Mouse (Mus musculus) hindbrain, embryonic 10.5 days (tissue): Measurements from ENCODE around the gene Rnf2. TPM values are rescaled to one million over a fixed set of nuclear protein-coding genes. Genes with fewer than 3 reads are reported as not detected.

Experiments used
- DNase-seq: peaks from one replicate; pipeline ENCODE4 v3.0.0-alpha.2; 2017; ENCODE audit warnings: low spot score
- H3K27ac ChIP-seq: fragments of 300-500 bp; sonication (generic); 2 replicates; pipeline ENCODE4 v1.5.1; 2016; ENCODE audit warnings: mild to moderate bottlenecking, moderate library complexity
- H3K27me3 ChIP-seq: fragments of 300-500 bp; sonication (generic); 2 replicates; pipeline ENCODE4 v1.6.1; 2016; ENCODE audit warnings: mild to moderate bottlenecking; ENCODE audit not compliant: poor library complexity, insufficient read depth, severe bottlenecking
- H3K36me3 ChIP-seq: fragments of 300-500 bp; sonication (generic); 2 replicates; pipeline ENCODE4 v1.6.1; 2016; ENCODE audit warnings: mild to moderate bottlenecking, moderate library complexity
- H3K4me1 ChIP-seq: fragments of 300-500 bp; sonication (generic); replicated peaks from 2 replicates; pipeline ENCODE4 v1.6.1; 2016; ENCODE audit warnings: mild to moderate bottlenecking
- H3K4me3 ChIP-seq: fragments of 300-500 bp; sonication (generic); 2 replicates; pipeline ENCODE4 v1.5.1; 2016; ENCODE audit warnings: mild to moderate bottlenecking, moderate library complexity
- H3K9me3 ChIP-seq: fragments of 300-500 bp; sonication (generic); 2 replicates; pipeline ENCODE4 v1.6.1; 2016; ENCODE audit warnings: mild to moderate bottlenecking, moderate library complexity
- WGBS: fragments of 180-500 bp; shearing (Covaris S2); methylation state at CpG from one replicate; pipeline ENCODE4 v1.1.7; 2016; 5-methylcytosine and 5-hydroxymethylcytosine counted together
- polyA plus RNA-seq: library from polyadenylated mRNA; unstranded; fragments of >200 nt; fragmentation: Nextera tagmentation; extraction: Ambion mirVana; gene quantifications from 2 replicates; pipeline ENCODE4 v1.2.1, GENCODE M21; 2016

The Rnf2 gene
- polyA plus RNA-seq, 1 experiment from 2014 or later = 102 TPM

GRCm38 (mm10) chr1:151422178-151422577, 78.6 kb downstream of the Rnf2 start:
- Histone ChIP-seq H3K4me1 (peaks cover 7% of the 10 kb centered on the region), H3K4me3 (no peak overlapping the region), H3K9me3 (no peaks in the 10 kb centered on the region), H3K27me3 (no peaks in the 10 kb centered on the region), H3K27ac (no peak overlapping the region), H3K36me3 (peaks cover 46% of the 10 kb centered on the region)
- WGBS = 85% methylated on average over 3 of the region's 3 CpGs
- DNase-seq = no peak

- no peak overlapping the region for H3K27ac ChIP-seq
- no peak for DNase-seq
- 95% methylated on average over 3 of the region's 3 CpGs for WGBS
- H3K4me1 ChIP-seq = no peaks in the 10 kb centered on the region
- H3K27me3 ChIP-seq = no peaks in the 10 kb centered on the region
- H3K9me3 ChIP-seq = no peaks in the 10 kb centered on the region
- no peak overlapping the region for H3K4me3 ChIP-seq
- H3K36me3 ChIP-seq = peaks cover 59% of the 10 kb centered on the region
Observed at GRCm38 (mm10) chr1:151409827-151410226, 90.9 kb downstream of the Rnf2 start.

Other genes starting within 250 kb of the Rnf2 start
- 299 and 375 TPM in 2 replicates for gene Ivns1abp, start 156.5 kb downstream of the Rnf2 start, polyA plus RNA-seq
- gene Swt1, start 72.5 kb downstream of the Rnf2 start, polyA plus RNA-seq = 17.7 and 22.1 TPM in 2 replicates
- 54.9 and 55.4 TPM in 2 replicates for gene Trmt1l, start 72.4 kb downstream of the Rnf2 start, polyA plus RNA-seq
- gene Fam129a, start 70.2 kb upstream of the Rnf2 start, polyA plus RNA-seq = 0.68 and 0.93 TPM in 2 replicates